Mouse (Mus musculus) hindbrain, embryonic 14.5 days (tissue): Measurements from ENCODE around the gene Trem3. TPM values are rescaled to one million over a fixed set of nuclear protein-coding genes. Genes with fewer than 3 reads are reported as not detected.

ENCODE experiments used
- ATAC-seq: fragments of 200-750 bp; cut with Nextera tagmentation; 2 replicates; pipeline ENCODE4 v1.8.0; 2017; ENCODE audit warnings: moderate number of reproducible peaks, mild to moderate bottlenecking, moderate TSS enrichment, moderate library complexity; ENCODE audit not compliant: low FRiP score
- DNase-seq: peaks from one replicate; pipeline ENCODE4 v3.0.0-alpha.2; 2015; ENCODE audit warnings: low spot score
- H3K27ac ChIP-seq: fragments of 300-500 bp; sonication (generic); 2 replicates; pipeline ENCODE4 v1.5.1; 2014; ENCODE audit warnings: mild to moderate bottlenecking, moderate library complexity
- H3K27me3 ChIP-seq: fragments of 300-500 bp; sonication (generic); 2 replicates; pipeline ENCODE4 v1.6.1; 2014; ENCODE audit warnings: mild to moderate bottlenecking, low read length, mixed read lengths; ENCODE audit not compliant: control insufficient read depth, insufficient read depth
- H3K36me3 ChIP-seq: fragments of 300-500 bp; sonication (generic); replicated peaks from 2 replicates; pipeline ENCODE4 v1.6.1; 2014; ENCODE audit not compliant: control insufficient read depth, insufficient read depth
- H3K4me1 ChIP-seq: fragments of 300-500 bp; sonication (generic); replicated peaks from 2 replicates; pipeline ENCODE4 v1.6.1; 2014; ENCODE audit warnings: antibody characterized with exemption, low read length, mixed read lengths; ENCODE audit not compliant: control insufficient read depth, insufficient read depth
- H3K4me2 ChIP-seq: fragments of 300-500 bp; sonication (generic); replicated peaks from 2 replicates; pipeline ENCODE4 v1.6.1; 2014; ENCODE audit warnings: mild to moderate bottlenecking, moderate library complexity
- H3K4me3 ChIP-seq: fragments of 300-500 bp; sonication (generic); replicated peaks from 2 replicates; pipeline ENCODE4 v1.5.1; 2014; ENCODE audit warnings: mild to moderate bottlenecking, low read length
- H3K9ac ChIP-seq: fragments of 300-500 bp; sonication (generic); 2 replicates; pipeline ENCODE4 v1.6.1; 2014
- H3K9me3 ChIP-seq: fragments of 300-500 bp; sonication (generic); 2 replicates; pipeline ENCODE4 v1.6.1; 2016; ENCODE audit warnings: low read length; ENCODE audit not compliant: control insufficient read depth
- WGBS: fragments of 180-500 bp; shearing (Covaris S2); extraction: QIAGEN DNeasy Blood & Tissue Kit; methylation state at CpG from one replicate; pipeline ENCODE4 v1.1.7; 2014; 5-methylcytosine and 5-hydroxymethylcytosine counted together
- polyA plus RNA-seq: library from polyadenylated mRNA; unstranded; fragments of >200 nt; fragmentation: Nextera tagmentation; extraction: Ambion mirVana; gene quantifications from 2 replicates; pipeline ENCODE4 v1.2.1, GENCODE M21; 2014

Trem3 gene
- polyA plus RNA-seq, 1 experiment from 2014 or later, result not detected

- no peak overlapping the region for H3K4me2 ChIP-seq
- no peaks in the 10 kb centered on the region for H3K36me3 ChIP-seq
- no peaks in the 10 kb centered on the region for H3K9me3 ChIP-seq
- ATAC-seq (no peak), DNase-seq (no peak)
- H3K4me3 ChIP-seq, result no peak overlapping the region
- no peak overlapping the region for H3K9ac ChIP-seq
- H3K27ac ChIP-seq, result no peak overlapping the region
- no peaks in the 10 kb centered on the region for H3K4me1 ChIP-seq
- WGBS, result 83% methylated on average over 9 of the region's 9 CpGs
- no peaks in the 10 kb centered on the region for H3K27me3 ChIP-seq
Observed at GRCm38 (mm10) chr17:48300861-48301260, 53.3 kb downstream of the Trem3 start.

DNA sequence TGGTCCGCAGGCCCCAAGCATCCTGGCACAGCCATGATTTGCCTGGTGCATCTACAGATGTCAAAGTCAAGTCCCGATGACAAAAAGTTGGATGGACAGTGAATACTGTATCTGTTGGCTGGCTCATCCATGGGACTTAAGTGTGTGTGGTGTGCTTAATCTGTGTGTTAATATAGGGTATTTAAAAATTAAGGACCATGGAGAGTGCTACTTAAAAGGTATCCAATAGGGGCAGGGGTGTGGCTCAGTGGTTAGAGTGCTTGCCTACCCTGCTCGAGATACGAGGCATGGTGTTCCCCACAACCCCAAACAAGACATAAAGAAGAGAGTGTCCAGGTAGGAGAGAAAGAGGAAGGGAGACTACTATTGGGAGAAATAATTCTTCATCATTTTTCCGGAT lies 54.2 kb downstream of the Trem3 start:
- Histone ChIP-seq H3K9ac (no peak overlapping the region), H3K36me3 (no peaks in the 10 kb centered on the region), H3K27me3 (no peaks in the 10 kb centered on the region), H3K4me2 (no peak overlapping the region), H3K9me3 (no peaks in the 10 kb centered on the region), H3K4me1 (no peaks in the 10 kb centered on the region), H3K4me3 (no peak overlapping the region), H3K27ac (no peak overlapping the region)
- no peak for ATAC-seq
- DNase-seq, result no peak
- WGBS, result 94% methylated on average over 5 of the region's 5 CpGs

Other genes with a start within 250 kb of the Trem3 start
- gene 1700122O11Rik, start 209.5 kb upstream of the Trem3 start, polyA plus RNA-seq, result not detected in 2 replicates
- gene 1700067P10Rik, start 158.5 kb upstream of the Trem3 start, polyA plus RNA-seq, result 0.18 TPM in 1 of 2 replicates, not detected in the other
- gene 9830107B12Rik, start 101.5 kb upstream of the Trem3 start, polyA plus RNA-seq, result not detected in 2 replicates
- gene A530064D06Rik, start 80.5 kb upstream of the Trem3 start, polyA plus RNA-seq, result not detected in 2 replicates
- gene Trem1, start 15.0 kb upstream of the Trem3 start, polyA plus RNA-seq, result not detected in 2 replicates
- gene Treml4, start 16.5 kb downstream of the Trem3 start, polyA plus RNA-seq, result 0.44 TPM in 1 of 2 replicates, not detected in the other
- 0.09 TPM in 1 of 2 replicates, not detected in the other for gene Treml2, start 51.7 kb downstream of the Trem3 start, polyA plus RNA-seq
- 0.05 and 0.18 TPM in 2 replicates for gene B430306N03Rik, start 68.4 kb downstream of the Trem3 start, polyA plus RNA-seq
- 4.0 and 4.8 TPM in 2 replicates for gene Trem2, start 98.6 kb downstream of the Trem3 start, polyA plus RNA-seq
- 0.37 and 0.60 TPM in 2 replicates for gene Treml1, start 112.1 kb downstream of the Trem3 start, polyA plus RNA-seq
- 16.4 and 16.5 TPM in 2 replicates for gene Nfya, start 162.1 kb downstream of the Trem3 start, polyA plus RNA-seq
- 36.2 and 36.3 TPM in 2 replicates for gene Oard1, start 162.2 kb downstream of the Trem3 start, polyA plus RNA-seq
- gene Apobec2, start 185.2 kb downstream of the Trem3 start, polyA plus RNA-seq, result 0.52 and 0.63 TPM in 2 replicates
- 1.0 and 1.2 TPM in 2 replicates for gene Tspo2, start 203.7 kb downstream of the Trem3 start, polyA plus RNA-seq
- 0.37 and 0.42 TPM in 2 replicates for gene Unc5cl, start 207.1 kb downstream of the Trem3 start, polyA plus RNA-seq